Mouse (Mus musculus) G1E-ER4 (cell line): ENCODE measurements around the gene Zfp148. TPM values are rescaled to one million over a fixed set of nuclear protein-coding genes. Genes with fewer than 3 reads are reported as not detected.

Experiments used
- GATA1 ChIP-seq: IDR thresholded peaks from one replicate; pipeline ENCODE4 v1.8.0; 2012; ENCODE audit warnings: low read length, inconsistent platforms
- polyA plus RNA-seq: library from polyadenylated mRNA; stranded (reverse); fragments of >175 nt; gene quantifications from 2 replicates; pipeline ENCODE4 v1.2.3, GENCODE M21; 2012

The Zfp148 gene
- polyA plus RNA-seq, 1 experiment, result 7.5 TPM

GRCm38 (mm10) chr16:33544346-33544745 lies 163.7 kb downstream of the Zfp148 start:
- no peak for TF ChIP-seq GATA1

GRCm38 (mm10) chr16:33545530-33545929 lies 164.9 kb downstream of the Zfp148 start:
- TF ChIP-seq GATA1, result no peak

- TF ChIP-seq GATA1, result no peak
Measured at GRCm38 (mm10) chr16:33553689-33554342, 173.2 kb downstream of the Zfp148 start.

Other genes with a start within 250 kb of the Zfp148 start
- 3.0 and 3.7 TPM in 2 replicates for gene Osbpl11, start 195.8 kb upstream of the Zfp148 start, polyA plus RNA-seq
- 30.8 and 55.6 TPM in 2 replicates for gene Snx4, start 129.4 kb upstream of the Zfp148 start, polyA plus RNA-seq
- gene Slc12a8, start 136.5 kb downstream of the Zfp148 start, polyA plus RNA-seq, result not detected in 2 replicates